In genomic region chr7:132811716-132812618, GRCm38 (mm10) we compare ENCODE assay signal across 8 mouse cellular contexts. TPM values are rescaled to one million over a fixed set of nuclear protein-coding genes. Genes with fewer than 3 reads are reported as not detected.
A peak's percentile ranks its signal among the peaks of the same experiment; 100 is the strongest.
DNase-seq lines count a peak whose midpoint lies in the region; ATAC-seq and TF ChIP-seq lines count a peak whose summit lies in the region.

No protein-coding gene starts in this region.

- peak; percentile 47 for DNase-seq in kidney, adult 9 months
- no peak for DNase-seq in kidney, adult 11 months
- peak; percentile 23 for DNase-seq in R1 (ENCODE audit: low read depth, low spot score)
- peak; percentile 61 for DNase-seq in lung, embryonic 14.5 days
- peak; percentile 35 for DNase-seq in retina, postnatal 1 day
- no peak for DNase-seq in yolk sac, embryonic 10.5 days (ENCODE audit: low spot score)

- 6% methylated on average over 23 of the region's 23 CpGs for WGBS in embryonic facial prominence, embryonic 13.5 days
- WGBS in hindbrain, embryonic 15.5 days = 8% methylated on average over 23 of the region's 23 CpGs
- 12% methylated on average over 23 of the region's 23 CpGs for WGBS in lung, embryonic 14.5 days

- H3K36me3 ChIP-seq in embryonic facial prominence, embryonic 13.5 days = no peaks in the 10 kb centered on the region
- no peaks in the 10 kb centered on the region for H3K36me3 ChIP-seq in hindbrain, embryonic 15.5 days
- H3K36me3 ChIP-seq in lung, embryonic 14.5 days (ENCODE audit: insufficient read depth) = no peaks in the 10 kb centered on the region

- ATAC-seq in embryonic facial prominence, embryonic 13.5 days (ENCODE audit: insufficient number of reproducible peaks, insufficient read depth, low FRiP score, low TSS enrichment, low read depth) = no peak
- no peak for ATAC-seq in hindbrain, embryonic 15.5 days (ENCODE audit: low FRiP score, low read depth)
- no peak for ATAC-seq in lung, embryonic 14.5 days (ENCODE audit: insufficient read depth)

- H3K4me1 ChIP-seq in embryonic facial prominence, embryonic 13.5 days = peaks cover 69% of the 10 kb centered on the region
- peaks cover 66% of the 10 kb centered on the region for H3K4me1 ChIP-seq in hindbrain, embryonic 15.5 days (replicated peaks)
- H3K4me1 ChIP-seq in lung, embryonic 14.5 days (ENCODE audit: insufficient read depth) = peaks cover 28% of the 10 kb centered on the region

- H3K9ac ChIP-seq in embryonic facial prominence, embryonic 13.5 days = peak overlapping the region; percentile 87
- H3K9ac ChIP-seq in hindbrain, embryonic 15.5 days = peak overlapping the region; percentile 67
- peak overlapping the region; percentile 83 for H3K9ac ChIP-seq in lung, embryonic 14.5 days

- no peaks in the 10 kb centered on the region for H3K9me3 ChIP-seq in embryonic facial prominence, embryonic 13.5 days
- H3K9me3 ChIP-seq in hindbrain, embryonic 15.5 days = no peaks in the 10 kb centered on the region
- no peaks in the 10 kb centered on the region for H3K9me3 ChIP-seq in lung, embryonic 14.5 days (ENCODE audit: low read depth, low read length)

- peak overlapping the region; percentile 92 for H3K27ac ChIP-seq in embryonic facial prominence, embryonic 13.5 days
- peak overlapping the region; percentile 89 for H3K27ac ChIP-seq in hindbrain, embryonic 15.5 days (replicated peaks)
- H3K27ac ChIP-seq in lung, embryonic 14.5 days (ENCODE audit: low read depth) = peak overlapping the region; percentile 94

- peak; percentile 35 for TF ChIP-seq CTCF in lung, embryonic 14.5 days (IDR thresholded peaks at IDR 0.05; ENCODE audit: low read depth)

- peak overlapping the region; percentile 82 for H3K4me2 ChIP-seq in embryonic facial prominence, embryonic 13.5 days
- H3K4me2 ChIP-seq in hindbrain, embryonic 15.5 days = peak overlapping the region; percentile 93
- peak overlapping the region; percentile 84 for H3K4me2 ChIP-seq in lung, embryonic 14.5 days

- peak overlapping the region; percentile 69 for H3K4me3 ChIP-seq in embryonic facial prominence, embryonic 13.5 days
- peak overlapping the region; percentile 63 for H3K4me3 ChIP-seq in hindbrain, embryonic 15.5 days
- peak overlapping the region; percentile 70 for H3K4me3 ChIP-seq in lung, embryonic 14.5 days (ENCODE audit: low read depth, low read length)

- no peaks in the 10 kb centered on the region for H3K27me3 ChIP-seq in embryonic facial prominence, embryonic 13.5 days
- no peaks in the 10 kb centered on the region for H3K27me3 ChIP-seq in hindbrain, embryonic 15.5 days
- H3K27me3 ChIP-seq in lung, embryonic 14.5 days (ENCODE audit: insufficient read depth, low read length) = no peaks in the 10 kb centered on the region

RNA-seq across cellular contexts. Expression of gene Fam53b, which starts 1.7 kb away (rescaled TPM):
- 23.0 and 25.7 TPM in 2 replicates for polyA plus RNA-seq in embryonic facial prominence, embryonic 13.5 days (2015; fragmentation: Nextera tagmentation; extraction: Ambion mirVana)
- polyA plus RNA-seq in hindbrain, embryonic 15.5 days (2015; fragmentation: Nextera tagmentation; extraction: Ambion mirVana) = 16.1 and 17.9 TPM in 2 replicates
- 31.2 and 32.4 TPM in 2 replicates for polyA plus RNA-seq in lung, embryonic 14.5 days (2014; fragmentation: Nextera tagmentation; extraction: Ambion mirVana)

RNA-seq across cellular contexts. Expression of gene Eef1akmt2, which starts 40.5 kb away (rescaled TPM):
- 80.0 and 80.1 TPM in 2 replicates for polyA plus RNA-seq in embryonic facial prominence, embryonic 13.5 days (2015; fragmentation: Nextera tagmentation; extraction: Ambion mirVana)
- 84.6 and 88.5 TPM in 2 replicates for polyA plus RNA-seq in hindbrain, embryonic 15.5 days (2015; fragmentation: Nextera tagmentation; extraction: Ambion mirVana)
- polyA plus RNA-seq in lung, embryonic 14.5 days (2014; fragmentation: Nextera tagmentation; extraction: Ambion mirVana) = 55.6 and 61.8 TPM in 2 replicates

RNA-seq across cellular contexts. Expression of gene Abraxas2, which starts 47.1 kb away (rescaled TPM):
- 46.0 and 48.8 TPM in 2 replicates for polyA plus RNA-seq in embryonic facial prominence, embryonic 13.5 days (2015; fragmentation: Nextera tagmentation; extraction: Ambion mirVana)
- polyA plus RNA-seq in hindbrain, embryonic 15.5 days (2015; fragmentation: Nextera tagmentation; extraction: Ambion mirVana) = 36.2 and 38.4 TPM in 2 replicates
- 37.4 and 39.6 TPM in 2 replicates for polyA plus RNA-seq in lung, embryonic 14.5 days (2014; fragmentation: Nextera tagmentation; extraction: Ambion mirVana)

Comparison
In these comparisons a context has a peak if more than half of its experiments do, and no peak if none do; other contexts are left out.
1. DNase-seq: peak in kidney, adult 9 months (single experiment), R1 (single experiment), lung, embryonic 14.5 days (single experiment) and retina, postnatal 1 day (single experiment); none in kidney, adult 11 months (single experiment) and yolk sac, embryonic 10.5 days (single experiment).
2. Peak in every context shown above with its lines, with median percentiles within 50 percentile points of each other: H3K27ac ChIP-seq, H3K4me2 ChIP-seq, H3K4me3 ChIP-seq and H3K9ac ChIP-seq.